Mouse (Mus musculus) cerebellum, adult 2 months (tissue): ENCODE results near the gene Gm10142.

Experiments
- CTCF ChIP-seq: fragments of 200-500 bp; IDR thresholded peaks from 2 replicates; pipeline ENCODE4 v1.5.1; 2011; ENCODE audit warnings: low read depth, mild to moderate bottlenecking, control low read depth, low read length, moderate library complexity, borderline replicate concordance; ENCODE audit not compliant: insufficient read depth
- POLR2A ChIP-seq: fragments of 200-500 bp; IDR thresholded peaks from 2 replicates; pipeline ENCODE4 v1.6.1; 2011; ENCODE audit warnings: low read length, control low read depth, borderline replicate concordance; ENCODE audit not compliant: insufficient read depth

DNA sequence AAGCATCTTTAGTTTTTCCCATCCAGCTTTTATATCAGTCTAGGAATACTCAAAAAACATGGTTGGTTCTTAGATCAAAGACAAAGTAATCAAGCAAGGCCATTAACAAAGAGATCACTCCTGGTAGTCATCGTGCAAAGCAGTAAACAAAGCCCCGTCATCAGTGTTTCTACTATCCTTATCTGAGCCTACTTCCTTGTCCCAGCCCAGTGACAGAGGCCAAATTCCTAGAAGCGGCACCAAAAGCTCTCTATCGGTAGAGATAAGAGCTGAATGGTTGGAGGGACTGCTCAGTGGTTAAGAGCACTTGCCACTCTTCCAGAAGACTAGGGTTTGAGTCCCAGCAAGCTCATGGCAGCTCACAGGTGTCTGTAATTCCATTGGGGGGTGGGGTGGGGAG lies 44.1 kb upstream of the Gm10142 start:
- no peak for TF ChIP-seq CTCF
- TF ChIP-seq POLR2A, result no peak
